Mouse (Mus musculus) gonadal fat pad, adult 2 months (tissue): ENCODE results near the gene Cpne7. TPM values are rescaled to one million over a fixed set of nuclear protein-coding genes. Genes with fewer than 3 reads are reported as not detected.

Experiments
- polyA plus RNA-seq: library from polyadenylated mRNA; depleted of rRNA; stranded (reverse); fragments of >200 nt; gene quantifications from 2 replicates; pipeline ENCODE4 v1.2.3, GENCODE M21; 2012; rRNA removed

Cpne7 gene
- polyA plus RNA-seq, 1 experiment: 6.1 TPM

Other genes with a start within 250 kb of the Cpne7 start
- gene Ankrd11, start 75.1 kb upstream of the Cpne7 start, polyA plus RNA-seq: 48.7 and 53.0 TPM in 2 replicates
- 113 and 128 TPM in 2 replicates for gene Spg7, start 54.4 kb upstream of the Cpne7 start, polyA plus RNA-seq
- gene Rpl13, start 15.0 kb upstream of the Cpne7 start, polyA plus RNA-seq: 1,855 and 2,227 TPM in 2 replicates
- 73.5 and 81.9 TPM in 2 replicates for gene Sult5a1, start 40.9 kb downstream of the Cpne7 start, polyA plus RNA-seq
- gene Dpep1, start 68.9 kb downstream of the Cpne7 start, polyA plus RNA-seq: 94.5 and 111 TPM in 2 replicates
- 126 and 136 TPM in 2 replicates for gene Chmp1a, start 95.4 kb downstream of the Cpne7 start, polyA plus RNA-seq
- gene Spata33, start 95.5 kb downstream of the Cpne7 start, polyA plus RNA-seq: 3.4 and 6.6 TPM in 2 replicates
- gene Cdk10, start 107.5 kb downstream of the Cpne7 start, polyA plus RNA-seq: 58.8 and 64.5 TPM in 2 replicates
- 13.3 and 17.4 TPM in 2 replicates for gene Spata2l, start 118.9 kb downstream of the Cpne7 start, polyA plus RNA-seq
- gene Zfp276, start 136.8 kb downstream of the Cpne7 start, polyA plus RNA-seq: 30.5 and 35.1 TPM in 2 replicates
- gene Vps9d1, start 137.0 kb downstream of the Cpne7 start, polyA plus RNA-seq: 54.0 and 57.9 TPM in 2 replicates
- 81.8 and 123 TPM in 2 replicates for gene Fanca, start 201.2 kb downstream of the Cpne7 start, polyA plus RNA-seq
- 2.6 and 2.7 TPM in 2 replicates for gene Spire2, start 215.3 kb downstream of the Cpne7 start, polyA plus RNA-seq